Mouse (Mus musculus) fat pad, adult 2 months (tissue): Measurements from ENCODE around the gene Orm3.
"Not testable (repeated sequence)": the region's sequence is repeated elsewhere in the genome, so short reads cannot be mapped to it uniquely, and the experiment has no call there.

Experiments
- DNase-seq: peaks from one replicate; pipeline ENCODE4 v3.0.0-alpha.2; 2011; ENCODE audit warnings: low read depth, low spot score; ENCODE audit errors: extremely low read depth

Orm3 gene

DNA sequence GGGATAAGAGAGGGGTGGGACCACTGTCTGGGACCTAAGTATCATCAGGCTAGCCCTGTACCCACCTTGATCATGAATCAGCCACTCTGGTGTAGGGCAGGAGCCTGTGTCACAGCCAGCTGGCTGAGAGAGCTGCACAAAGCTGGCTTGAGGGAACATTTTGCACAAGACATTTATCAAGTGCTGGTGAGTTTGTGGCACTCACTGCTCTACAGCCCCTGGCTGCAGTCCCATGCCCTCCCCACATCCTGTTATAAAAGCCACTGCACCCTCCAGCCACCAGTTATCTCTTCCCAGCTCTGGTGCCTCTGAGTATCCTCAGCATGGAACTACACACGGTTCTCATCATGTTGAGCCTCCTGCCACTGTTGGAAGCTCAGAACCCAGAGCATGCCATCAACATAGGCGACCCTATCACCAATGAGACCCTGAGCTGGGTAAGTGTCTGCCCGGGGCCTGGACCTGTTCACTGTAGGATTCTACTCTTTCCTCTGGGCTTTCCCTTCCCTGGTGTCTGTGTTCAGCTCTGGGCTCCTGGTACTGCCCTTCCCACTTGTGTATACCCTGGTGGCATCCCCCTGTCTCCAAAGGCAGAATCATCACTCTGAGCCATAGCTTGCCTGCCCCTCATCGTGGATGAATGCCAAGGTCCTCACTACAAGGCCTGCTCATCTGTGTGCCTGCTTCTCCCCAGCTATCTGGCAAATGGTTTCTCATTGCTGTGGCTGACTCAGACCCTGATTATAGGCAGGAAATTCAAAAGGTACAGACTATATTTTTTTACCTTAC lies at the start of gene Orm3:
Gene Orm3, plus strand, starts transcription at position 286 of the 789 bp plus-strand sequence.
- DNase-seq = no peak

DNA sequence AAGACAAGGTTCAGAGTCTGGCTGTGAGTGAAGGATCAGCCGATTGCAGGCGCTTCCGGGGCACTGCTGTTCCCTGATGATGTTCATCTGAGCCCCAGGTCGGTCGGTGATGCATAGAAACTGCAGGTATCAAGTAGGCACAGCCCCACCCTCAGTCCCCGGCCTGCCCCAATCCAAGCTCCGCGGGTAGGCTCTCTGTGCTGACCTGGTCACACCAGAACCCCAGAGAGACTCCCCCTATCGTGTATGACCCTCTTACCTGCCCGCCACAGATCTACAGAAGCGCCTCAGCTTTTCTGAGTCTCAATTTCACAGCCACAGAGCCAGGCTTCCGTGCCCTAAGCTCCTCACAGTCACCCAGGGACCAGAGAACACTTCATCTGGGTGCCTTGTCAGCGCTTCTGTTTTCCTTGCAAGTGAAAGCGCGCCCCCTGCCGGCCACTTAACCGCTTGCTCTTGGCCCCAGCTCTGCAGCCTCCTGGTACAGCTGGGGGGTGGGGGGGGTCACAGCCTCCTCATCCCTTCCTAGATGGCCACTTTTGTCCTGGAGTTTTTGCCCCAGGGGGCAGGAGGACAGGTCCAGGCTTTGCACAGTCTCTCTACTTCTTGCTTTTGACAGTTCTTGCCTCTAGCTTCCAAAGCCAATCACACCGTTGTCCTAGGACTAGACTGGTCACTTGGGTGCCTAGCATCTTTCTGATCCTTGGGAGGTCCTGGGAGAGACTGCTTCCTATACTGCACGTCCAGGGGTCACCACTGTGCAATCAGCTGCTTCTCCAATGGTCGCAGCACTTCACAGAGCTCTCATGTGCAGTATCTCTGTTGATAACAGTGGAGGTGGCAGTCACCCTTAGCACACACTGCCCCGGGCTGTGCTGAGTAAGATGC lies 48.5 kb upstream of the Orm3 start:
- no peak for DNase-seq

DNA sequence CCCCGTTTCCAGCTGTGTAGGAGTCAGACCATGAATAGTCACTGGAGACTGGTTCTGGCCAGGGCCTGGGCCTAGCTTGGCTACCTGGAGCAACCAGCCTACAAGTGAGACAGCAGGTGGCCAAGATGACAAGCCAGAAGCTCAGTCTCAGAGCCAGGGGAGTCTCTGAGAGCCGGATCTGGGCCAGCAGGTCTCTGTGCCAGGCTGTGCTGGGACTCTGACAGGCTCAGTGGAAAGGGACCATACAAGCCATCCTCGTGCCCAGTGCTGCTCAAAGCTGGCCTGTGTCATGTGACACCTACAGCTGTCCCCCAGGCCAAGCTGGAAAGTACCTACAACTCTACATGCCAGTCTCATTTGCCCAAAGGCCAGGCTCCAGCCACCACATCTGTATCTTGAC lies 47.6 kb upstream of the Orm3 start:
- DNase-seq = no peak

DNA sequence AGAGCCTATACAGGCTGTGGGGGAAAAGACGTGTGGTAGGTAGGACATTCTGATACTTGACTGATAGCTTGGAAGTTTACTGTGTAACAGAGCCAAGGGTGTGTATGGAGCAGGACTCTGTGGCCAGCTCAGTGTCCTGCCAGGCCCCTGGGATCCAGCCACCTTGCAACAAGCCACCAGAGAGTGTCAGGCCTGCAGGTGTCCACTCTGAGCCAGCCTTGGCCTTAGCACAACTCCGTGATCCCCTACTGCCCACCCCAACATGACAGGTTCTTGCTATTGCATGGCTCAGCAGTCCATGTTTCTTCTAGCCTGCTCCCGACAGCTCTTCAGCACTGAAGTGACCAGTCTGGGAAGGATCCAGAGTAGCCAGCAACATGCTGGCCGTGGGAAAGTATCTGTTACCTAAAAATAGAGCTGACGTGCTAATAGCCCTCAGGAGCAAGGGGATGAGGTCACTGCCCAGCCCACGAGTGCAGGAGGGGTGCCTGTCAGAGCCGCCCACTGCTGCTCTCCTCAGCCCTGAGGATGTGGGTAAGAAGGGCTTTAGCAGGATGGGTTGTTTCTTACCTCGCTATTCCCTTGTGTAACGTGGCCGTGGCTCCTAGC lies 45.6 kb upstream of the Orm3 start:
- no peak for DNase-seq

DNA sequence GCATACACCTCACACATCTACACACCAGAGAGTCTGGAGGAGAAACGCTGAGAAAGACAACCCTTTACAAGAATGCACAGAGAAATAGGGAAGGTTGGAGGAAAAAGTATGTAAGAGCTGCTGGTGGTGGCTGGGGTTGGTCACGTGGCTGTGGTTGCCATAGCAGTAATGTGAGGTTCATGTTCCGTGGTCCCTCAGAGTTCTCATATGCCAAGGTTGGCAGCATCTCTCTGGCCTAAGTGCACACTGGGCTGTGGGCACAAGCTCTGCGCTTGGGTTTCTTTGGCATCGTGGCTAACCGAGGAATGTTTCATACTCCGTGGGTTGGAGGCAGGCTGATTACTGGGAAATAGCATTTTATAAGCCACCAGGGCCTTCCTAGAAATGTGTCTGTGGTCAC lies 44.5 kb upstream of the Orm3 start:
- no peak for DNase-seq

DNA sequence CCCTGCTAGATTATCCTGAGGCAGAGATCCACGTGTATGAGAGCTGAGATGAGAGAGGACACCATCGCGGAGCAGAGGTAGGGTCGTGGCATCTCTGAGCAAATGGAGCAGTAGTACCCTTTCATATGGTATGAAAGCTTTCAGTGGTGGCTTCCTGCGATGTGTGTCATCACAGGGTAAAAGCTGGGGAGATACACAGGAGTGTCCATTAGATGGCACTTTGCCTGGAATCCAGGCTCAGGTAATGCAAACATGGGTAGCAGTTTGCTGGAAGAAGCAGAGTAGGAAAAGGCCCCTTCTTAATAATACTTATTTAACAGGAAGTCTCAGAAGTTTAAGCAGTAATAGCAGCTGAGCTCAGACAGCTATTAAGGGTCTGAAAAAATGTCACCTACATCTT lies 41.9 kb upstream of the Orm3 start:
- DNase-seq = no peak

DNA sequence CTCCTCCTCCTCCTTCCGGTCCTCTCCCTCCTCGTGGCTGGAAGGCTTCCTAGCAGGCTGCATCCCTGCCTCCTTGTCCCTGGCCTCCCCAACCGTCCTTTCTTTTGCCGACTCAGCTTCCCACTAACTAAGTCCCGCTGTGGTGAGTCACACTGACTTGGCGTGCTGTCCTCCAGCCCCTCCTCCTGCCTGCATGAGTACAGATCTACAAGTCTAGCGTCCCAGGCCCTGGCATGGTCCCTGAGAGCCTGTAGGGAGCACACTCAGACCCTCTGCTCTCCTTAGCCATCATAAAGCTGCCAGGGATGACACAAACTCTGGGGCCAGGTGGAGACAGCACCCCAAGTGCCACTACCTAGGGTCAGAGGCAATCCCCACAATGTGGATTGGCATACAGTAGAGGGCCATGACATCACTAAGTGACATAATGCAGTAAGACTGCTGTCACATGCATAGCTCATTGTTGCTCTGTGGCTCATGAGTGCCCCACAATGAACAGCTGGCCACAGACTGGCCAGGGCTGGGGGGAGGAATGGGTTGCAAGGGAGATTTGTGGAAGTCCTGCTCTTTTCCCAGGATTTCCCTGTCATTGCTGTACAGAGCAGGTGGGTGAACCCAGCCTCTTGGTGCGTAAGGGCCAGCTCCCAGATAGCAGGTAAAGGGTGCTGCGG lies 39.8 kb upstream of the Orm3 start:
- no peak for DNase-seq

DNA sequence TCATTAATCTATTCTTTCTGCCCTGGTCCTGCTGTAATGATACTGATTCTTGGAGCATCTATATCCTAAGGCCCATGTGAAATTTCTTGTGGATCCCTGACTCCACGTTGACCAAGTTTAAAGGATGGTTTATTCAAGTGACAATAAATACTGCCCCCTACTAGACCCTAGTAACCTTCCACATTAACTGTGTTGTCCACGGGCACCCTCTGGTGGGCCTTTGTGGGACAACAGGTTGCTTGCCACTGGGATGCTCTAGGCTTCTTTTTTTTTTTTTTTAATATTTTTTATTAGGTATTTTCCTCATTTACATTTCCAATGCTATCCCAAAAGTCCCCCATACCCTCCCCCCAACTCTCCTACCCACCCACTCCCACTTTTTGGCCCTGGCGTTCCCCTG lies 36.4 kb upstream of the Orm3 start:
- not testable (repeated sequence) for DNase-seq

DNA sequence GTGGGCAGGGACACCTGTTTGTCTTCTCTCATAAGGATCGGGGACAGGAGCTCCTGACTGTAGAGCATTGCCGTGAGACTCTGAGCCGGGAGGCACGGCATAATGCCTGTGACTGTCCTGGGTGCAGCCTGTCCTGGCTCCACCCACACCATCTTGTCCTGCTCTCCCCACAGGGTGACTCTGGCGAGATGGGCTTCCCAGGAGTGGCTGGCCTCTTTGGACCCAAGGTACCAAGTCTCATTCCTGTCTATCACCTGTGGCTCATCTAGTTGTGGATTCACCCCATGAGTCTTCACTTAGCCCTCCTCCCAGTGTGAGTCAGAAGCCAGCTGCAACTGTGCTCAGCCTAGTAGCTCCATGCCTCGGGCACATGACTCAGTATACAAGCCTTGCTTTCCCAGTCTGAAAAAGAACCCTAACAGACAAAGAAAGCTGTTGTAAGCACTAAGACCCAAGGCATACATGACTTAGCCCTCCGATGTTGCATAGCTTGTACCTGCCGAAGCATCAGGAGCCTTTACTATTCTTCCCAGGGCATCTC lies 32.6 kb upstream of the Orm3 start:
- DNase-seq = no peak

DNA sequence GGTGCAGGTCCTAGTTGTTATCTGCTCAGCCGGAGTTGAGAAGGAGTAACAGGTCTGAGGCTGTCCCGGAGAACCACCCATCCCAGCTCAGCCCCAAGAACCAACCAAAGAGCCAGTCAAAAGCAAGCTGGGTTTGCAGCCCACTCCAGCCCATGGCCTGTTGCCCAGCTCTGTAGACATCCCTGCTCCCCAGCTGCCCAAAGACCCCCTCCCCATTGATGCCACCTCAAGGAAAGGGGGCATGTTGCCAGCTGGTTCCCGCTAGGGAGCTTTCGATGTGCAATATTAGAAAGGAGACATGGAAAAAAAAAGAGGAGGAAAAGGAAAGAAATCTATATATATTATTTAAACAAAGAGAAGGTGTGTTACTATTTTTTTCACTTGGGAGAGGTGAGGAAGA lies 22.6 kb upstream of the Orm3 start:
- no peak for DNase-seq

DNA sequence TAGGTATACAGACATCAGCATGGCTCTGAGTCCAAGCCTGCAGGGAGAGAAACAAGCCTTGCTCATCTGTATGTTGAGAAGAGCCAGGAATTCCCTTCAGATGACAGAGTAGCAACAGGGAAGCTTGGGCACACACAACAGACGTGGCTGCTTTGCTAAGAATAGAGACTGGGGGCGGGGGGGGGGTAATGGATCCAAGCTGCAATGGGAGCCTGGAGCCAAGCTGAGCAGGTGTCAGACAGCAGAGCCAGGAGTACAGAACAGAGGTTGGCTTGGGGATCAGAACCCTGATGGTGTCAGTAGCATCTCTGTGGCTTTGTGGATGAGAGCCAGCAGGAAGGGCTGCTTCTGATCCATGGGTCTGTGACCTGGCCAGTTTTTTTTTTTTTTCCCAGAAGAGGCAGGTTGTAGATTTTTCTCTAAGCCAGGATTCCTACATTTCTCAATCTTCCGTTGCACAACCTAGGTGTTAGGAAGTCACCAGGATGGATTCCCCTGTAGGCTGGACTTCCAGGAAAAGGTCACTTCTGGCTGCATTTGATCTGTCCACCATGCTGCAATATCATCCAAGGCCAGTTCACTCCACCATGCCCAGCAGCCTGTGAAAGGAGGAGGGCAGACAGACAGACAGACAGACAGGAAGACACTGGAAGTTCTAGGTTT lies 17.4 kb upstream of the Orm3 start:
- DNase-seq = no peak

DNA sequence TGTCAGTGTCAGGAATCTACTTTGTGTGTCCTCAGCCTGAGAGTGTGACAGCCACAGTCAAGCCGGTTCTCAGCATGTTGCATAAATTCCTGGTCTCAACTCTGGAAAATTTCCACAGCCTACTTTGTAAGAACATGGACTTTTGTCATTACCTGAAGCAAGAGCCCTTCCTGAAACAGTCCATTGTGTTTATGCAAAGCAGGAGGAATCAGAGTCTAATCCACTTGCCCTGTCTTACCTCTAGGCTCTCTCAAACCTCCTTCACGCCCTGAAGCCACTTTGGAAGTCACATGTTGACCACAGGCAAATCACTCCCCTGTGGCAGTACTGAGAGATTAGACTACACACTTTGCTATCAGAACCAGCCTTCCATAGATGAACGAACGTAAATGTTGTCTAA lies 13.5 kb upstream of the Orm3 start:
- DNase-seq = peak; percentile 84

DNA sequence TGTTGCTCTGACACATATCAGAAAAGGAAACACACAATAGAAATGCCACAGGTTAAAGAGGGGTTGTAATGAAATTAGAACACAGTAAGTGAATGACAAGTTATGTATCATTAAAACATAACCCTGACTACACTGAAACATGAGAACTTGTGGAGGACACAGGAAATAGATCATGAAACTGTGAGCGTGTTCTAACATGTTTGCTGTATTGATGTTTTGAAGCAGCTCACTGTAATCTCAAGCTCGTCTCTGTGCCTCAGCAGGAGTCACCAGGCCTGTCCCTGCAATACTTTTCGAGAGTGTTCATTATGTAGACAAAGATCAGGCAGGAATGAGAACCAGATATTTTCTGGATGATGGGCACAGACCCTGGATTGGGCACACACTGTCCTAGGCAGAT lies 12.4 kb upstream of the Orm3 start:
- no peak for DNase-seq

DNA sequence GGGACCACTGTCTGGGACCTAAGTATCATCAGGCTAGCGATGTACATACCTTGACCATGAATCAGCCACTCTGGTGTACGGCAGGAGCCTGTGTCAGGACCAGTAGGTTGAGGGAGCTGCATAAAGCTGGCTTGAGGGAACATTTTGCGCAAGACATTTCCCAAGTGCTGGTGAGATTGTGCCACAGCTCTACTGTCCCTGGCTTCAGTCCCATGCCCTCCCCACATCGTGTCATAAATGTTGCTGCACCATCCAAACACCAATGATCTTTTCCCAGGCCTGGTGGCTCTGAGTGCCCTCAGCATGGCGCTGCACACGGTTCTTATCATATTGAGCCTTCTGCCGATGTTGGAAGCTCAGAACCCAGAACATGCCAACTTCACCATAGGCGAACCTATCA lies 11.7 kb upstream of the Orm3 start, which contains the start of gene Orm1:
Gene Orm1, plus strand, starts transcription at position 266 of the 400 bp plus-strand sequence.
- peak; percentile 93 for DNase-seq

DNA sequence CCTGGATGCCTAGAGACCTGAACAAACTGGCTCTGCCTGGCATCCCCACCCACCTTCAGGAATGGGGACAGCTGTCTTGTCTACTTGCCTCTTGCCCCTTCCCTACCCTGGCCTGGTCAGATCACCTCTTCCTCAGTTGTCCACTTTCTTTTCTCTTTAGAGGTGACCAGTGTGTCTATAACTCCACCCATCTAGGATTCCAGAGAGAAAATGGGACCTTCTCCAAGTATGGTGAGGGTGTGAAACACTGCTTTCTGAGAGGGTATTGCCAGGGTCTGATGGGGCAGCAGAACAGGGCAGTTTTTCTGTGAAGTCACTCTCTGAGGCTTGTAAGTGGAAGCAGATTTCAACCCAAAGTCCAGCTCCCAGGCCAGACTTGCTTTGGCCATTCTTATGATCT lies 10.7 kb upstream of the Orm3 start:
- DNase-seq = no peak

DNA sequence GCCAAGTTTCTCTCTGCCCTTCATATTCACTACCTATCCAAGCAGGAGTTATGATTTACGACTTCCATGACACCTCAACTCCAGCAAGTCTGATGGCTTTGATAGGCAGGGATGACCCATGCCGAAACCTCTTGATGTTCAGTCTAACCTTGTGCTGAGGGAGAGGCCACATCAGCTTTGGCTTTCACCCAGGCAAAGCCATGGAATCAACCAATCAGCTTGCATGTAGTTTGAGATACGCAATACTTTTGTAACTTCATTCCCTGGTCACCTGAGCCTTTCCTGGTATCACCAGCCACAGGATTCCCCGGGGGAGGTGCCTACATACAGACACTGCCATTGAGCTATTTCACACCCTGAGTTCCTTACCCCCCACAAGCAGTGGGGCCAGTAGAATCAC lies 9.3 kb upstream of the Orm3 start:
- DNase-seq = no peak

DNA sequence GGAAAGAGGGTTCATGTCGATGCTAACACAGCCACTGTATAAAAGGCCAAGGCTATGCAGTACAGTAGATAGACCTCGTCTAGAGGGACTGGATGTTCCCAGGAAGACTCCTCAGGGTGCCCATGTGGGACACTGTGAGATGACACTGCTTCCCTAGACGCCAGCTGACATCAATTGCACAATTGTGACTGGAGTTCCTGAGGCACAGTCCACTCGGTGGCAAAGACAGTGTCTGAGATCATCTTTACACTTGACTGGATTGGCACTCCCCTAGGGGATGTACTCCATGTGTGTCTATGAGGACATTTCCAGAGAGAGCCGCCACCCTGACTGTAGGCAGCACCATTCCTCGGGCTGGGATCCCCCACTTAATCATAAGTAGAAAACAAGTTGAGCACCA lies 7.4 kb upstream of the Orm3 start:
- no peak for DNase-seq

DNA sequence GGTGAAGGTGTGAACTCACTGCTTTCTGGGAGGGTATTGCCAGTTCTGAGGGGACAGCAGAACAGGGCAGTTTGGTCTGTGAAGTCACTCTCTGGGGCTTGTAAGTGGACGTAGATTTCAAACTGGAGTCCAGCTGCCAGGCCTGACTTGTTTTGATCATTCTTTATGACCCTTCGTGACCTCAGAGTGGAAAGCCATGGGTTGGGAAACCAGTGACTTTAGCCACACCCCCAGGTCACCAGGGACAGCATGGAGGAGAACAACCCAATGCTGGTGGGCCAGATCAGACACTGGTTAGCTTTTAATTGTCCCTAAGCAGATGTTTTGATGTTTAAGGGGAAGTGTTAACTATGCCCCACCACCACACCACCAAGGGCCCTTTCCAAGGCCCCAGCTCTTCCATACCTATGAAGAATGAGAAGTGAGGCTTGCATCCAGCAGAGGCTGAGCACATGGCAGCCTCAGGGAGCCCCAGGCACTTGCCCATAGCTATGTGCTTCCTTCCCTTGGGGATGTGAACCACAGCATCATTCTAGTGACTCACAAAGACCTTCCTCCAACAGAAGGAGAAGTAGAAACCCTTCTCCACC lies 1.1 kb downstream of the Orm3 start:
- DNase-seq = no peak

DNA sequence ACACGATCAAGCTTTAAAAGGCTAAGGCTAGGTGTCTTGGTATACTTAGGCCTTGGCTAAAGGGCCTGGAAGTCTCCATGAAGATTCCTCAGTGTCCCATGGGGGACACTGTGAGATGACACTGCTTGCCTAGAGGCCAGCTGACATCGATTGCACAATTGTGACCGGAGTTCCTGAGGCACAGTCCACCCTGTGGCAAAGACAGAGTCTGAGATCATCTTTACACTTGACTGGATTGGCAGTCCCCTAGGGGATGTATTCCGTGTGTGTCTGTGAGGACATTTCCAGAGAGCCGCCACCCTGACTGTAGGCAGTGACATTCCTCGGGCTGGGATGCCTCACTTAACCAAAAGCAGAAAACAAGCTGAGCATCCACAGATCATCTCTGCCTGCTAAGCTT lies 3.9 kb downstream of the Orm3 start:
- no peak for DNase-seq

DNA sequence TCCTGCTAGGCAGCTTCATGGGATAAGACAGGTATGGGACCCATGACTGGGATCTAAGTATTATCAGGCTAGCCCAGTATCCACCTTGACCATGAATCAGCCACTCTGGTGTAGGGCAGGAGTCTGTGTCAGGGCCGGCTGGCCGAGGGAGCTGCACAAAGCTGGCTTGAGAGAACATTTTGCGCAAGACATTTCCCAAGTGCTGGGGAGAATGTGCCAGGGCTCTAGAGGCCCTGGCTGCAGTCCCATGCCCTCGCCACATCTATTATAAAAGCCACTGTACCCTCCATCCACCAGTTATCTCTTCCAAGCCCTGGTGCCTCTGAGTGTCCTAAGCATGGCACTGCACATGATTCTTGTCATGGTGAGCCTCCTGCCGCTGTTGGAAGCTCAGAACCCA lies 6.2 kb downstream of the Orm3 start, which contains the start of gene Orm2:
Gene Orm2, plus strand, starts transcription at position 300 of the 400 bp plus-strand sequence.
- DNase-seq = no peak
